Mouse (Mus musculus) lung, postnatal 0 days (tissue): ENCODE measurements around the gene St8sia2.

ENCODE experiments used
- CTCF ChIP-seq: IDR thresholded peaks from 2 replicates; pipeline ENCODE4 v1.5.1; 2016; ENCODE audit warnings: antibody characterized with exemption, mild to moderate bottlenecking
- EP300 ChIP-seq: IDR thresholded peaks from 2 replicates; pipeline ENCODE4 v1.6.1; 2016; ENCODE audit warnings: antibody characterized with exemption, mild to moderate bottlenecking, control low read depth

DNA sequence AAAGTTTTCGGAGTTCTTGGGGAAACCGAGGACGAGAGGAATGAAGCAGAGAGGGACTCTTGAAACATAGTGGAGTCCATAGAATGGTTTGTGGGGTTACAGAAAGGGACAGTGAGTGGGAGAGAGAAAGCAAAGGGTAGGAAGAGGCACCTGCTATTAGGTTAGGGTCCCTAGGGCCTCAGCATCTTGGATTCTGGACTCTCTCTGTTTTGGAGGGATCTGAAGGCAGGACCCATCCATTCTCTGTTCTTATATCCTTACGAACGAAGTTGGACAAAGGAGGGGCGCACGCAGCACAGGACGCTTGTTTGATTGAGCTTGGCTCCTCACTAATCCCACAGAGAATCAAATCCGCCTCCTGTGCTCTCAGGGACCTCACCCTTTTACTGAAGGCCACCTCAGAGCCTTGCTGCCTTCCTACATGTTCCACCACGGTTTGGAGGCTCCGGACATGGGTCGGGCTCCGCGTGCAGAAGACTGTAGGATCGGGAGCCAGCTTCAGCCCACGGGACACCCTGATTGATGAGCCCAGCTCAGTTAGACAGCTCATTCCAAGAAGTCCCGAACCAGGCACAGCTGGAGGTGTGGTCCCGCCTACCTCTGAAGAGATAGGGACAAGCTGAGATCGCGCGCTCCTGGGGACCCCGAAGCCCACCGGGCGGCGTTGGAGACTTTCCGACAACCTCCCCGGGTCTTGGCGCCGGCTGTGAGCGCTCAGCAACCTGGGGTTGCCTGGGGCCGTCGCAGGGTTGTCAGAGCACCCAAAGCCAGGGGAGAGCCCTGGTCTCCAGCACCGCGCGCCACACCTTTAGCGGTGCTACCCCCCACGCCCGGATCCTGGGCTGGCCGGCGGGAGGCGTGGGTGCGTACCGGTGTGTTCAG is 1.3 kb downstream of the St8sia2 start:
- TF ChIP-seq EP300 (no peak), CTCF (no peak)
